Mouse (Mus musculus) C2C12 (cell line): ENCODE measurements around the gene Hist4h4. TPM values are rescaled to one million over a fixed set of nuclear protein-coding genes. Genes with fewer than 3 reads are reported as not detected.

Experiments used
- H3K27me3 ChIP-seq: one replicate; pipeline ENCODE4 v1.6.1; 2011; ENCODE audit not compliant: control insufficient read depth, insufficient read depth, insufficient read length
- H3K36me3 ChIP-seq: one replicate; pipeline ENCODE4 v1.6.1; 2011; ENCODE audit not compliant: control insufficient read depth, insufficient read depth
- H3K4me3 ChIP-seq: one replicate; pipeline ENCODE4 v1.5.1; 2011; ENCODE audit warnings: mild to moderate bottlenecking, control low read depth; ENCODE audit not compliant: poor library complexity, insufficient read depth, severe bottlenecking
- H3K79me2 ChIP-seq: one replicate; pipeline ENCODE4 v1.6.1; 2011; ENCODE audit not compliant: control insufficient read depth, insufficient read depth
- H3K79me3 ChIP-seq: one replicate; pipeline ENCODE4 v1.6.1; 2011; ENCODE audit warnings: low read depth, control low read depth
- H3ac ChIP-seq: one replicate; pipeline ENCODE3; 2011; ENCODE audit warnings: low read depth; ENCODE audit not compliant: control insufficient read depth, insufficient read length
- CEBPB ChIP-seq: IDR thresholded peaks from one replicate; pipeline ENCODE4 v1.6.1; 2011; ENCODE audit warnings: low read depth, mild to moderate bottlenecking, control low read depth, moderate library complexity
- CTCF ChIP-seq: IDR thresholded peaks from one replicate; pipeline ENCODE4 v1.5.1; 2011; ENCODE audit not compliant: control insufficient read depth, insufficient read depth, insufficient read length
- FOSL1 ChIP-seq: IDR thresholded peaks from one replicate; pipeline ENCODE4 v1.8.0; 2011; ENCODE audit warnings: mild to moderate bottlenecking, low read length; ENCODE audit not compliant: poor library complexity, insufficient read depth, severe bottlenecking
- MAX ChIP-seq: IDR thresholded peaks from one replicate; pipeline ENCODE4 v1.6.1; 2011; ENCODE audit warnings: mild to moderate bottlenecking, control low read depth
- MYOD1 ChIP-seq: IDR thresholded peaks from one replicate; pipeline ENCODE4 v1.6.1; 2011; ENCODE audit warnings: low read depth; ENCODE audit not compliant: control insufficient read depth, insufficient read length
- MYOG ChIP-seq: IDR thresholded peaks from one replicate; pipeline ENCODE4 v1.6.1; 2011; ENCODE audit not compliant: control insufficient read depth, insufficient read length; ENCODE audit errors: extremely low read depth
- USF1 ChIP-seq: IDR thresholded peaks from one replicate; pipeline ENCODE4 v1.6.1; 2011; ENCODE audit warnings: low read depth, mild to moderate bottlenecking, control low read depth, moderate library complexity
- microRNA-seq: library from miRNA; unstranded; fragments of <30 nt; microRNA quantifications from one replicate; pipeline ENCODE4, GENCODE M21; 2019; ENCODE audit warnings: borderline microRNAs expressed
- polyA plus RNA-seq: library from polyadenylated mRNA; unstranded; fragments of >200 nt; fragmentation: generic; extraction: Trizol; gene quantifications from one replicate; pipeline ENCODE4 v1.2.1, GENCODE M21; 2012; ENCODE audit warnings: missing spikeins

Hist4h4 gene
- polyA plus RNA-seq, 1 experiment: 0.80 TPM

DNA sequence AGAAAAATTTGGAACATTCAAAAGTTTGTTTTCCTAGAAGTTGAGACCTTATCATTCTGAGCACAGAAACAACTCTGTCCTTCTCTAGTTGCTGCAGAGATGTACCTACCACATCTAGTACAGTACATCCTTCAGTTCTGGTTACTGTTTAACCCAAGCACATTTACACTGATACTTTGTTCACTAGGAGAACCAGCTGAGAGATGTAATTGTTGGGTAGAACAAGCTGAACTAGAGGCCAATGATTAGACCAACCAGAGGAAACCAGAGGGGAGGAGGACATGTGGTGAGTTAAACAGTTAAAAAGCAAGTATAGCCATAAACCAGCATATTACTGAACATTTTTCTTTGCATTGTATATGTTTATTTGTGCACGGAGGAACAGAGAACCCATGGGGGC lies 27.8 kb downstream of the Hist4h4 start:
- Histone ChIP-seq H3ac (no peak overlapping the region), H3K79me3 (no peaks in the 10 kb centered on the region), H3K79me2 (no peaks in the 10 kb centered on the region), H3K36me3 (no peaks in the 10 kb centered on the region), H3K27me3 (peaks cover 5% of the 10 kb centered on the region), H3K4me3 (no peak overlapping the region)
- no peak for TF ChIP-seq MAX
- no peak for TF ChIP-seq USF1
- no peak for TF ChIP-seq CEBPB
- TF ChIP-seq MYOD1: no peak
- no peak for TF ChIP-seq MYOG
- no peak for TF ChIP-seq FOSL1
- no peak for TF ChIP-seq CTCF

GRCm38 (mm10) chr6:136769859-136770258 lies 34.4 kb downstream of the Hist4h4 start:
- Histone ChIP-seq H3K79me3 (no peaks in the 10 kb centered on the region), H3K79me2 (no peaks in the 10 kb centered on the region), H3ac (no peak overlapping the region), H3K27me3 (no peaks in the 10 kb centered on the region), H3K4me3 (no peak overlapping the region), H3K36me3 (no peaks in the 10 kb centered on the region)
- TF ChIP-seq USF1 (no peak), CEBPB (no peak), FOSL1 (no peak), MAX (no peak), CTCF (no peak), MYOD1 (no peak), MYOG (no peak)

- no peak overlapping the region for H3K4me3 ChIP-seq
- no peaks in the 10 kb centered on the region for H3K79me3 ChIP-seq
- no peaks in the 10 kb centered on the region for H3K36me3 ChIP-seq
- H3ac ChIP-seq: no peak overlapping the region
- TF ChIP-seq MAX (no peak), CEBPB (no peak), MYOG (no peak), CTCF (no peak), MYOD1 (no peak), USF1 (no peak), FOSL1 (no peak)
- H3K79me2 ChIP-seq: no peaks in the 10 kb centered on the region
- no peaks in the 10 kb centered on the region for H3K27me3 ChIP-seq
These were observed 35.1 kb downstream of the Hist4h4 start for GRCm38 (mm10) chr6:136769143-136769542.

GRCm38 (mm10) chr6:136763912-136764311 lies 40.3 kb downstream of the Hist4h4 start:
- no peaks in the 10 kb centered on the region for H3K36me3 ChIP-seq
- TF ChIP-seq CEBPB: no peak
- H3ac ChIP-seq: no peak overlapping the region
- H3K79me3 ChIP-seq: no peaks in the 10 kb centered on the region
- H3K79me2 ChIP-seq: no peaks in the 10 kb centered on the region
- no peak overlapping the region for H3K4me3 ChIP-seq
- peaks cover 3% of the 10 kb centered on the region for H3K27me3 ChIP-seq

Small RNA genes lying within 50 kb of the gene (microRNA-seq; reads per million reads assigned to microRNA genes)
- gene Gm44364: not detected

Other genes starting within 250 kb of the Hist4h4 start
- not detected for gene Plbd1, start 142.5 kb downstream of the Hist4h4 start, polyA plus RNA-seq
- gene Gucy2c, start 22.6 kb downstream of the Hist4h4 start, polyA plus RNA-seq: 0.01 TPM
- 322 TPM for gene H2afj, start 3.8 kb upstream of the Hist4h4 start, polyA plus RNA-seq
- 0.13 TPM for gene BC049715, start 23.2 kb upstream of the Hist4h4 start, polyA plus RNA-seq
- 65.9 TPM for gene Wbp11, start 23.8 kb upstream of the Hist4h4 start, polyA plus RNA-seq
- 0.11 TPM for gene Smco3, start 31.0 kb upstream of the Hist4h4 start, polyA plus RNA-seq
- not detected for gene Art4, start 53.3 kb upstream of the Hist4h4 start, polyA plus RNA-seq
- 472 TPM for gene Mgp, start 71.4 kb upstream of the Hist4h4 start, polyA plus RNA-seq
- gene Erp27, start 117.8 kb upstream of the Hist4h4 start, polyA plus RNA-seq: 0.04 TPM
- 0.26 TPM for gene Pde6h, start 119.4 kb upstream of the Hist4h4 start, polyA plus RNA-seq
- 101 TPM for gene Arhgdib, start 137.5 kb upstream of the Hist4h4 start, polyA plus RNA-seq